Mouse (Mus musculus): ENCODE data around the gene Flt1. TPM values are rescaled to one million over a fixed set of nuclear protein-coding genes. Genes with fewer than 3 reads are reported as not detected.

Gene Flt1
- total and polyA plus RNA-seq, 3 experiments: 0.03 to 0.08 TPM; not detected in 1

DNA sequence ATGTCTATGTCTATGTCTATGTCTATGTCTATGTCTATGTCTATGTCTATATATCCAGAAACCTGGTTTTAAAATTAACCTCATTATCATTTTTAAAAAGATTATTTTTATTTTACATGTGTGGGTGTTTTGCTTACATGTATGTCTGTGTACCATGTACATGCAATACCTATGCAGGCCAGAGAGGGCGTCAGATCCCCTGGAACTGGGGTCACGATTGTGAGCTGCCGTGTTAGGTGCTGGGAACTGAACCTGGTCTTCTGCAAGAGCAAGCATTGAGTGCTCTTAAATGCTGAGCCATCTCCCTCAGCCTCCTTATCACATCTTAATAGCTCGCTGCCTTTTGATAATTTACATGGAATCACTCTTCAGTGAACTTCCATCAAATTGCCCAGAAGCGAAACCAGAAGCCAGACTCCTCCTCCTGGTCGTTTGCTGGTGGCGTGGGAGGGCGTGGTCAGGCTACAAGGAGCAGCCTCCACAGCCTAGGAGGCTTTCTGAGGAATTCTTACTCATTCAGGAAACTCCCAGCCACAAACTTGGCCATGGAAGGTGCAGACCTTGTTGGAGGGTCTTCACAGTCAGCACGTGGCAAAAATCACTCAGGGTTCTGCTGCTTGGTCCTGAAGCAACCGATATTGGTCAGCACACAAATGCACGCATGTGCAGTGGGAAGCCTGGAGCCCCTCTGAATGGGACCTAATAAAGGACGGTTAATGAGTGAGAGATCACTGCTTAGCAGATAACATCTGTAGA lies 32.2 kb upstream of the Flt1 start:
- Histone ChIP-seq H3K4me1 (ENCODE audit: control insufficient read depth in 1 of 2, insufficient read depth in 2 of 2, low read length in 2 of 2) (peaks cover 11 to 14% of the 10 kb centered on the region in 2 experiments), H3K4me3 (ENCODE audit: control insufficient read depth in 1 of 2, insufficient read depth in 1 of 2, low read depth in 2 of 2, low read length in 2 of 2) (peak overlapping the region; percentile 80 to 97), H3K27ac (ENCODE audit: control insufficient read depth, low read depth, low read length) (peak overlapping the region; percentile 32; the same call in 1 of the 2 replicates), H3K79me2 (ENCODE audit: control insufficient read depth, insufficient read depth, low read length, poor library complexity) (no peaks in the 10 kb centered on the region), H3K9ac (ENCODE audit: control insufficient read depth, low read depth, low read length, poor library complexity, severe bottlenecking) (peak overlapping the region; percentile 55), H3K9me3 (replicated peaks; ENCODE audit: insufficient read depth, low read length) (no peaks in the 10 kb centered on the region), H3K27me3 (ENCODE audit: control insufficient read depth in 1 of 2, insufficient read depth in 2 of 2, low read length in 2 of 2) (no peaks in the 10 kb centered on the region), H3K36me3 (ENCODE audit: control insufficient read depth in 1 of 2, insufficient read depth in 2 of 2, low read length in 2 of 2) (peaks cover 0 to 9% of the 10 kb centered on the region in 2 experiments; a peak in 2 of 4 replicates)
- DNase-seq (ENCODE audit: low read depth, low spot score): peak; percentile 89
- no peak for TF ChIP-seq ELF1 (IDR thresholded peaks at IDR 0.05; ENCODE audit: low read depth, low read length)
- peak; percentile 31 to 44; a peak in 1 of 4 replicates for TF ChIP-seq POLR2A (IDR thresholded peaks at IDR 0.05; ENCODE audit: control insufficient read depth in 1 of 2, insufficient read depth in 1 of 2, low read depth in 1 of 2, low read length in 2 of 2, poor library complexity in 1 of 2)
- peak; percentile 6; the same call in 1 of the 2 replicates for TF ChIP-seq ETS1 (IDR thresholded peaks at IDR 0.05; ENCODE audit: low read depth, low read length)
- TF ChIP-seq TAL1 (IDR thresholded peaks at IDR 0.05; ENCODE audit: low read length): no peak
- TF ChIP-seq MYB (IDR thresholded peaks at IDR 0.05; ENCODE audit: low read depth, low read length): no peak
- TF ChIP-seq GATA1 (IDR thresholded peaks at IDR 0.05; ENCODE audit: low read depth, low read length): 0 out of 2 replicates have a peak, but pooled peaks have one; percentile 30
- TF ChIP-seq MAX (IDR thresholded peaks at IDR 0.05; ENCODE audit: low read length): peak; percentile 67; the same call in 1 of the 2 replicates
- peak; percentile 21 for TF ChIP-seq RAD21 (IDR thresholded peaks at IDR 0.05; ENCODE audit: low read depth, low read length)
- TF ChIP-seq MYC (IDR thresholded peaks at IDR 0.05; ENCODE audit: low read depth, low read length): 0 out of 2 replicates have a peak, but pooled peaks have one; percentile 64
- TF ChIP-seq MXI1 (IDR thresholded peaks at IDR 0.05; ENCODE audit: low read depth, low read length): peak; percentile 51; the same call in 1 of the 2 replicates
- TF ChIP-seq NRF1 (IDR thresholded peaks at IDR 0.05; ENCODE audit: insufficient read depth, low read depth, low read length, poor library complexity, severe bottlenecking): peak; percentile 57
- no peak for TF ChIP-seq CHD2 (IDR thresholded peaks at IDR 0.05; ENCODE audit: low read length)
- 0 out of 2 replicates have a peak, but pooled peaks have one; percentile 6 for TF ChIP-seq SMC3 (IDR thresholded peaks at IDR 0.05; ENCODE audit: low read depth, low read length)
- TF ChIP-seq RCOR1 (IDR thresholded peaks at IDR 0.05; ENCODE audit: low read depth, low read length): no peak
- TF ChIP-seq NELFE (IDR thresholded peaks at IDR 0.05; ENCODE audit: low read depth, low read length): peak; percentile 31; the same call in 1 of the 2 replicates
- TF ChIP-seq ZNF384 (IDR thresholded peaks at IDR 0.05; ENCODE audit: low read depth, low read length): peak; percentile 12; the same call in 1 of the 2 replicates
- peak; percentile 58 for TF ChIP-seq SIN3A (IDR thresholded peaks at IDR 0.05; ENCODE audit: low read length)
- TF ChIP-seq CTCF (IDR thresholded peaks at IDR 0.05 in 2 of 3, conservative IDR thresholded peaks at IDR 0.05 in 1 of 3; ENCODE audit: control insufficient read depth in 1 of 3, insufficient read depth in 1 of 3, low read depth in 2 of 3, low read length in 3 of 3, poor library complexity in 1 of 3, severe bottlenecking in 1 of 3): peak; percentile 62 to 86 (median 71)

GRCm38 (mm10) chr5:147752914-147753341 lies 27.1 kb upstream of the Flt1 start:
- no peaks in the 10 kb centered on the region for H3K27me3 ChIP-seq (ENCODE audit: control insufficient read depth in 1 of 2, insufficient read depth in 2 of 2, low read length in 2 of 2)
- no peaks in the 10 kb centered on the region for H3K4me1 ChIP-seq (ENCODE audit: control insufficient read depth in 1 of 2, insufficient read depth in 2 of 2, low read length in 2 of 2)
- no peak for DNase-seq (ENCODE audit: low read depth, low spot score)
- H3K9ac ChIP-seq (ENCODE audit: control insufficient read depth, low read depth, low read length, poor library complexity, severe bottlenecking): no peak overlapping the region
- H3K27ac ChIP-seq (ENCODE audit: control insufficient read depth, low read depth, low read length): no peak overlapping the region
- no peaks in the 10 kb centered on the region for H3K9me3 ChIP-seq (replicated peaks; ENCODE audit: insufficient read depth, low read length)
- no peaks in the 10 kb centered on the region for H3K79me2 ChIP-seq (ENCODE audit: control insufficient read depth, insufficient read depth, low read length, poor library complexity)
- no peak overlapping the region for H3K4me3 ChIP-seq (ENCODE audit: control insufficient read depth in 1 of 2, insufficient read depth in 1 of 2, low read depth in 2 of 2, low read length in 2 of 2)
- no peak for TF ChIP-seq GABPA (IDR thresholded peaks at IDR 0.05; ENCODE audit: low read depth, low read length)
- TF ChIP-seq CHD2 (IDR thresholded peaks at IDR 0.05; ENCODE audit: low read length): no peak
- TF ChIP-seq MEF2A (IDR thresholded peaks at IDR 0.05; ENCODE audit: extremely low read depth, insufficient replicate concordance, low read depth, low read length, poor library complexity, severe bottlenecking): no peak
- no peak for TF ChIP-seq ZKSCAN1 (IDR thresholded peaks at IDR 0.05; ENCODE audit: low read depth, low read length)
- no peak for TF ChIP-seq ELF1 (IDR thresholded peaks at IDR 0.05; ENCODE audit: low read depth, low read length)
- TF ChIP-seq EP300 (IDR thresholded peaks at IDR 0.05; ENCODE audit: low read depth in 1 of 2, low read length in 2 of 2): no peak
- TF ChIP-seq MYB (IDR thresholded peaks at IDR 0.05; ENCODE audit: low read depth, low read length): no peak
- TF ChIP-seq E2F4 (IDR thresholded peaks at IDR 0.05; ENCODE audit: borderline replicate concordance, low read depth, low read length): no peak
- no peaks in the 10 kb centered on the region for H3K36me3 ChIP-seq (ENCODE audit: control insufficient read depth in 1 of 2, insufficient read depth in 2 of 2, low read length in 2 of 2)

Measured in MEL (cell line).